ENCODE assay signal across 25 mouse cellular contexts in the genomic region with DNA sequence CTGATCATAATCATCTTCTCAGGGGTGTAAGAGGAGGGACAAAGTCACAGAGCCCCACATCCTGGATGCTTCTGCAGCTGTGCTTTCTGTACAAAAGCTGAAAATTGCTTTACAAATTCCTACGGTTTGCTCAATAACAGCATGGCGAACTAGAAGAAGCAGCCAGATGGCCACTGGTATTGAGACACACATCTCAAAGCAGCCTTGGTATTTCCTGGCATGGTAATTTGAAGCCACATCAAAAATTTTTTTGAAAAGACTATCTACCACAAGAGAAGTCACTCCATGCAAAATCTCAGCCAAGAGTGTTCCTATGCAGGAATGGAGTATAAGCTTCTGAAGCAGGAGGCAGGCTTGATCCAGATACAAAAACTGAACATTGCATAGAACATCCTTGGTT. TPM values are rescaled to one million over a fixed set of nuclear protein-coding genes. Genes with fewer than 3 reads are reported as not detected.
"Had no signal": no experiment of that assay in that cellular context is flagged by ENCODE, and none has a peak within 500 bp of the region (broad histone marks: within the 10 kb centered on the region; RNA-seq: fewer than 3 reads in every experiment).

No protein-coding gene starts in this region.

- H3K4me2 ChIP-seq: lung, embryonic 14.5 days; midbrain, embryonic 12.5 days; neural tube, embryonic 13.5 days; neural tube, embryonic 15.5 days had no signal

- H3K36me3 ChIP-seq: midbrain, embryonic 10.5 days; midbrain, embryonic 12.5 days; neural tube, embryonic 13.5 days; neural tube, embryonic 15.5 days had no signal

- ATAC-seq: midbrain, embryonic 16.5 days had no signal

- H3K27ac ChIP-seq: midbrain, embryonic 10.5 days; midbrain, embryonic 12.5 days; neural tube, embryonic 13.5 days; neural tube, embryonic 15.5 days had no signal

- DNase-seq: lung, adult 18-20 months; lung, embryonic 14.5 days; lung, postnatal 4 days; midbrain, embryonic 14.5 days; retina, postnatal 1 day; right cerebral cortex, adult 18-20 months; right cerebral cortex, postnatal 25 days; right cerebral cortex, postnatal 4 days; spleen, adult 18-20 months; thymus, adult 18-20 months; thymus, postnatal 14 days; thymus, postnatal 36 days had no signal

- H3K9ac ChIP-seq: lung, embryonic 14.5 days; midbrain, embryonic 12.5 days; neural tube, embryonic 13.5 days; neural tube, embryonic 15.5 days had no signal

- H3K4me3 ChIP-seq: midbrain, embryonic 10.5 days; midbrain, embryonic 12.5 days; myocyte; neural tube, embryonic 13.5 days; neural tube, embryonic 15.5 days had no signal

- H3K4me1 ChIP-seq: midbrain, embryonic 10.5 days; midbrain, embryonic 12.5 days; neural tube, embryonic 13.5 days; neural tube, embryonic 15.5 days had no signal

- H3K9me3 ChIP-seq: midbrain, embryonic 10.5 days; midbrain, embryonic 12.5 days; neural tube, embryonic 13.5 days; neural tube, embryonic 15.5 days had no signal

- H3K27me3 ChIP-seq: midbrain, embryonic 12.5 days; neural tube, embryonic 13.5 days; neural tube, embryonic 15.5 days had no signal

RNA-seq across cellular contexts. Expression of gene Tpo, which starts 45.1 kb away (rescaled TPM):
- total RNA-seq: megakaryocyte, adult 5-6 weeks; megakaryocyte-erythroid progenitor cell, adult 5-6 weeks had no signal
- polyA plus RNA-seq: lung, embryonic 14.5 days; lung, embryonic 16.5 days; midbrain, embryonic 10.5 days; midbrain, embryonic 12.5 days; myocyte; neural tube, embryonic 11.5 days; neural tube, embryonic 13.5 days; stomach, embryonic 14.5 days; stomach, embryonic 16.5 days; thymus, postnatal 0 days had no signal
